Mouse (Mus musculus): Measurements from ENCODE around the gene Notch1. TPM values are rescaled to one million over a fixed set of nuclear protein-coding genes. Genes with fewer than 3 reads are reported as not detected.

Gene Notch1
- polyA plus RNA-seq, 1 experiment from 2014 or later = 13.3 TPM

GRCm38 (mm10) chr2:26506746-26507280, 9.7 kb downstream of the Notch1 start:
- ATAC-seq = no peak
- Histone ChIP-seq H3K9ac (ENCODE audit: low read depth, low read length) (no peak overlapping the region), H3K27ac (ENCODE audit: low read depth, low read length) (peak overlapping the region; percentile 60), H3K36me3 (ENCODE audit: control insufficient read depth, insufficient read depth, low read length) (no peaks in the 10 kb centered on the region), H3K27me3 (replicated peaks; ENCODE audit: control insufficient read depth, insufficient read depth, low read length) (no peaks in the 10 kb centered on the region), H3K4me1 (ENCODE audit: control insufficient read depth, insufficient read depth, low read depth, low read length) (peaks cover 26% of the 10 kb centered on the region), H3K9me3 (ENCODE audit: control insufficient read depth, low read length) (no peaks in the 10 kb centered on the region), H3K4me2 (ENCODE audit: low read length) (no peak overlapping the region), H3K4me3 (ENCODE audit: low read length) (no peak overlapping the region)
- WGBS = 79% methylated on average over 3 of the region's 3 CpGs

- Histone ChIP-seq H3K36me3 (ENCODE audit: control insufficient read depth, insufficient read depth, low read length) (no peaks in the 10 kb centered on the region), H3K4me2 (ENCODE audit: low read length) (no peak overlapping the region), H3K27me3 (replicated peaks; ENCODE audit: control insufficient read depth, insufficient read depth, low read length) (no peaks in the 10 kb centered on the region), H3K9me3 (ENCODE audit: control insufficient read depth, low read length) (no peaks in the 10 kb centered on the region), H3K4me3 (ENCODE audit: low read length) (no peak overlapping the region), H3K27ac (ENCODE audit: low read depth, low read length) (no peak overlapping the region), H3K4me1 (ENCODE audit: control insufficient read depth, insufficient read depth, low read depth, low read length) (peaks cover 43% of the 10 kb centered on the region), H3K9ac (ENCODE audit: low read depth, low read length) (no peak overlapping the region)
- 74% methylated on average over 9 of the region's 9 CpGs for WGBS
- no peak for ATAC-seq
These were observed 11.5 kb downstream of the Notch1 start for GRCm38 (mm10) chr2:26504772-26505480.

- peaks cover 53% of the 10 kb centered on the region for H3K4me1 ChIP-seq (ENCODE audit: control insufficient read depth, insufficient read depth, low read depth, low read length)
These were observed 12.5 kb downstream of the Notch1 start for GRCm38 (mm10) chr2:26503661-26504575.

GRCm38 (mm10) chr2:26502863-26503631, 13.4 kb downstream of the Notch1 start:
- Histone ChIP-seq H3K4me3 (ENCODE audit: low read length) (peak overlapping the region; percentile 58), H3K9ac (ENCODE audit: low read depth, low read length) (peak overlapping the region; percentile 71), H3K27ac (ENCODE audit: low read depth, low read length) (peak overlapping the region; percentile 84), H3K9me3 (ENCODE audit: control insufficient read depth, low read length) (no peaks in the 10 kb centered on the region), H3K4me1 (ENCODE audit: control insufficient read depth, insufficient read depth, low read depth, low read length) (peaks cover 55% of the 10 kb centered on the region), H3K36me3 (ENCODE audit: control insufficient read depth, insufficient read depth, low read length) (no peaks in the 10 kb centered on the region), H3K27me3 (replicated peaks; ENCODE audit: control insufficient read depth, insufficient read depth, low read length) (no peaks in the 10 kb centered on the region), H3K4me2 (ENCODE audit: low read length) (peak overlapping the region; percentile 66)
- no peak for ATAC-seq
- under 1% methylated on average over 57 of the region's 57 CpGs for WGBS

More at GRCm38 (mm10) chr2:26503661-26504575, 12.5 kb downstream of the Notch1 start:
- WGBS = 1% methylated on average over 49 of the region's 59 CpGs
- peak overlapping the region; percentile 71 for H3K9ac ChIP-seq (ENCODE audit: low read depth, low read length)
- peak overlapping the region; percentile 58 for H3K4me3 ChIP-seq (ENCODE audit: low read length)
- no peaks in the 10 kb centered on the region for H3K27me3 ChIP-seq (replicated peaks; ENCODE audit: control insufficient read depth, insufficient read depth, low read length)
- peak overlapping the region; percentile 84 for H3K27ac ChIP-seq (ENCODE audit: low read depth, low read length)
- peak overlapping the region; percentile 66 for H3K4me2 ChIP-seq (ENCODE audit: low read length)
- no peaks in the 10 kb centered on the region for H3K9me3 ChIP-seq (ENCODE audit: control insufficient read depth, low read length)
- H3K36me3 ChIP-seq (ENCODE audit: control insufficient read depth, insufficient read depth, low read length) = no peaks in the 10 kb centered on the region
- peak; percentile 62 for ATAC-seq

GRCm38 (mm10) chr2:26502299-26502862, 14.1 kb downstream of the Notch1 start:
- peak overlapping the region; percentile 58 for H3K4me3 ChIP-seq (ENCODE audit: low read length)
- H3K4me1 ChIP-seq (ENCODE audit: control insufficient read depth, insufficient read depth, low read depth, low read length) = peaks cover 59% of the 10 kb centered on the region
- peak overlapping the region; percentile 71 for H3K9ac ChIP-seq (ENCODE audit: low read depth, low read length)
- H3K27ac ChIP-seq (ENCODE audit: low read depth, low read length) = peak overlapping the region; percentile 84
- no peaks in the 10 kb centered on the region for H3K36me3 ChIP-seq (ENCODE audit: control insufficient read depth, insufficient read depth, low read length)
- H3K27me3 ChIP-seq (replicated peaks; ENCODE audit: control insufficient read depth, insufficient read depth, low read length) = no peaks in the 10 kb centered on the region
- WGBS = under 1% methylated on average over 26 of the region's 33 CpGs
- H3K4me2 ChIP-seq (ENCODE audit: low read length) = peak overlapping the region; percentile 66
- no peaks in the 10 kb centered on the region for H3K9me3 ChIP-seq (ENCODE audit: control insufficient read depth, low read length)
- no peak for ATAC-seq

GRCm38 (mm10) chr2:26501651-26502141, 14.8 kb downstream of the Notch1 start:
- H3K9ac ChIP-seq (ENCODE audit: low read depth, low read length) = peak overlapping the region; percentile 71
- H3K4me2 ChIP-seq (ENCODE audit: low read length) = peak overlapping the region; percentile 66
- peak; percentile 28 for ATAC-seq
- H3K4me1 ChIP-seq (ENCODE audit: control insufficient read depth, insufficient read depth, low read depth, low read length) = peaks cover 60% of the 10 kb centered on the region
- no peaks in the 10 kb centered on the region for H3K27me3 ChIP-seq (replicated peaks; ENCODE audit: control insufficient read depth, insufficient read depth, low read length)
- H3K27ac ChIP-seq (ENCODE audit: low read depth, low read length) = peak overlapping the region; percentile 84
- H3K9me3 ChIP-seq (ENCODE audit: control insufficient read depth, low read length) = no peaks in the 10 kb centered on the region
- H3K4me3 ChIP-seq (ENCODE audit: low read length) = peak overlapping the region; percentile 58
- no peaks in the 10 kb centered on the region for H3K36me3 ChIP-seq (ENCODE audit: control insufficient read depth, insufficient read depth, low read length)
- 5% methylated on average over 15 of the region's 15 CpGs for WGBS

- Histone ChIP-seq H3K27ac (ENCODE audit: low read depth, low read length) (peak overlapping the region; percentile 87), H3K4me1 (ENCODE audit: control insufficient read depth, insufficient read depth, low read depth, low read length) (peaks cover 66% of the 10 kb centered on the region), H3K9ac (ENCODE audit: low read depth, low read length) (peak overlapping the region; percentile 30), H3K4me2 (ENCODE audit: low read length) (peak overlapping the region; percentile 66), H3K4me3 (ENCODE audit: low read length) (peak overlapping the region; percentile 58), H3K36me3 (ENCODE audit: control insufficient read depth, insufficient read depth, low read length) (no peaks in the 10 kb centered on the region), H3K27me3 (replicated peaks; ENCODE audit: control insufficient read depth, insufficient read depth, low read length) (no peaks in the 10 kb centered on the region), H3K9me3 (ENCODE audit: control insufficient read depth, low read length) (no peaks in the 10 kb centered on the region)
- WGBS = 6% methylated on average over 14 of the region's 14 CpGs
- ATAC-seq = peak; percentile 85
These were observed 15.7 kb downstream of the Notch1 start for GRCm38 (mm10) chr2:26500599-26501370.

All from hindbrain, embryonic 16.5 days (tissue).